Mouse (Mus musculus) heart, adult 2 months (tissue): ENCODE data around the gene Fhl2. TPM values are rescaled to one million over a fixed set of nuclear protein-coding genes. Genes with fewer than 3 reads are reported as not detected.

Experiments used
- DNase-seq, 2 experiments: peaks; one replicate each; pipeline ENCODE4 v3.0.0; 2021
- H3K27ac ChIP-seq: fragments of 200-600 bp; 2 replicates; pipeline ENCODE4 v1.8.1; 2022
- H3K27me3 ChIP-seq: fragments of 200-500 bp; 2 replicates; pipeline ENCODE4 v1.6.1; 2012; ENCODE audit warnings: mild to moderate bottlenecking, low read length, inconsistent platforms, mixed read lengths; ENCODE audit not compliant: control insufficient read depth, insufficient read depth
- H3K36me3 ChIP-seq: fragments of 200-500 bp; 2 replicates; pipeline ENCODE4 v1.6.1; 2012; ENCODE audit warnings: low read length, inconsistent platforms; ENCODE audit not compliant: control insufficient read depth, insufficient read depth
- H3K4me1 ChIP-seq: fragments of 200-500 bp; 2 replicates; pipeline ENCODE4 v1.6.1; 2011; ENCODE audit warnings: low read length; ENCODE audit not compliant: control insufficient read depth, insufficient read depth
- H3K4me3 ChIP-seq: fragments of 200-600 bp; 2 replicates; pipeline ENCODE4 v1.8.1; 2022
- H3K79me2 ChIP-seq: fragments of 200-500 bp; replicated peaks from 2 replicates; pipeline ENCODE4 v1.6.1; 2012; ENCODE audit warnings: mild to moderate bottlenecking, inconsistent platforms, low read length, moderate library complexity, mixed read lengths; ENCODE audit not compliant: control insufficient read depth, insufficient read depth
- H3K9ac ChIP-seq: fragments of 200-500 bp; 2 replicates; pipeline ENCODE4 v1.6.1; 2012; ENCODE audit warnings: low read depth, mild to moderate bottlenecking, control low read depth, inconsistent platforms, low read length, mixed read lengths
- POLR2A ChIP-seq: fragments of 200-500 bp; IDR thresholded peaks from 2 replicates; pipeline ENCODE4 v1.6.1; 2011; ENCODE audit warnings: mild to moderate bottlenecking, low read depth, low read length, control low read depth; ENCODE audit not compliant: insufficient read depth
- WGBS: fragments of 180-500 bp; shearing (Covaris S2); methylation state at CpG from one replicate; pipeline ENCODE4 v1.1.7; 2018; 5-methylcytosine and 5-hydroxymethylcytosine counted together
- intact Hi-C: fragments of 180-260 bp; cut with DNase I; formaldehyde crosslinking; loops from one replicate; pipeline ENCODE4 v1.15.1; 2025
- polyA plus RNA-seq: library from polyadenylated mRNA; depleted of rRNA; stranded (reverse); fragments of >200 nt; gene quantifications from 2 replicates; pipeline ENCODE4 v1.2.3, GENCODE M21; 2012; rRNA removed
- total RNA-seq, 2 experiments: library from RNA; stranded (reverse); gene quantifications; 2 replicates each; pipeline ENCODE4 v1.2.3; 2021

Gene Fhl2
- total and polyA plus RNA-seq, 3 experiments: 1,721 to 1,853 (median 1,764) TPM

DNA sequence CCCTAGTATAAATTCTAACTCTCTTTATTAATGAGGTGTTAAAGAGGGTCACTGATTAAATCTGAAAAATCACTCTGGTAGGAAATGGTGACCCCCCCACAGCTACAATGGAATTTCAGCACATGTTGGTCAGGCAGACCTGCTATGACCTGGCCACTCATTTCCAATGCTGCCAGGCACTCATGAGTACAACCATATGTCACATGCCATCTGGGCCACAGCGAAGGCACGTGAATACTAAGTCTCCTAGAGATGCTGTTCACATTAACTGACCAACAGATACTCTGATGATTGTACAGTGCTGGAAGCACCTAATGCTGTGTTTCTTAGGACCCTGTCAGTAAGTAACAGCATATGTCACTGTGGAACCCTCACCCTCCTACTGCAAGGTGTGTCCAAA lies 122.0 kb downstream of the Fhl2 start:
- no peak for DNase-seq
- Histone ChIP-seq H3K36me3 (no peaks in the 10 kb centered on the region), H3K79me2 (no peaks in the 10 kb centered on the region), H3K27me3 (no peaks in the 10 kb centered on the region), H3K27ac (no peak overlapping the region), H3K9ac (no peak overlapping the region), H3K4me1 (no peaks in the 10 kb centered on the region), H3K4me3 (no peak overlapping the region)
- TF ChIP-seq POLR2A: no peak
- WGBS: 96% methylated on average over 2 of the region's 2 CpGs
- intact Hi-C loops: no loop called here

Other genes starting within 250 kb of the Fhl2 start
- under 1 TPM; 0.10 to 0.25 TPM for gene Gpr45, start 244.1 kb downstream of the Fhl2 start, total RNA-seq
- gene Gpr45, start 244.1 kb downstream of the Fhl2 start, polyA plus RNA-seq: 0.20 and 0.41 TPM in 2 replicates
- 10 to 100 TPM; 13.9 to 14.5 TPM for gene Tgfbrap1, start 98.3 kb downstream of the Fhl2 start, total RNA-seq
- 11.2 and 15.4 TPM in 2 replicates for gene Tgfbrap1, start 98.3 kb downstream of the Fhl2 start, polyA plus RNA-seq
- gene AI597479, start 98.3 kb downstream of the Fhl2 start, total RNA-seq: 10 to 100 TPM; 20.3 to 21.1 TPM
- 8.4 and 13.2 TPM in 2 replicates for gene AI597479, start 98.3 kb downstream of the Fhl2 start, polyA plus RNA-seq
- gene Nck2, start 247.6 kb upstream of the Fhl2 start, total RNA-seq: 10 to 100 TPM; 11.9 to 15.3 TPM
- 11.7 and 12.9 TPM in 2 replicates for gene Nck2, start 247.6 kb upstream of the Fhl2 start, polyA plus RNA-seq